Mouse (Mus musculus) CH12.LX (cell line): ENCODE data around the gene Nek2. TPM values are rescaled to one million over a fixed set of nuclear protein-coding genes. Genes with fewer than 3 reads are reported as not detected.

Experiments
- DNase-seq: peaks from one replicate; pipeline ENCODE4 v3.0.0-alpha.2; 2013; ENCODE audit errors: extremely low read depth
- H3K27ac ChIP-seq: 2 replicates; pipeline ENCODE4 v1.5.1; 2012; ENCODE audit warnings: low read depth, mild to moderate bottlenecking, control low read depth, moderate library complexity; ENCODE audit not compliant: insufficient read depth
- H3K27me3 ChIP-seq: replicated peaks from 2 replicates; pipeline ENCODE3; 2012; ENCODE audit warnings: inconsistent platforms
- H3K36me3 ChIP-seq, 2 experiments: replicated peaks in 1 of 2; 2 replicates each; pipeline versions ENCODE3 to v1.6.1; 2012; ENCODE audit warnings: inconsistent platforms in 1 of 2, low read length in 1 of 2, mild to moderate bottlenecking in 1 of 2, mixed read lengths in 1 of 2, moderate library complexity in 1 of 2; ENCODE audit not compliant: control insufficient read depth in 1 of 2, insufficient read depth in 1 of 2
- H3K4me1 ChIP-seq, 2 experiments: 2 replicates each; pipeline ENCODE4 v1.6.1; 2012; ENCODE audit warnings: inconsistent platforms in 1 of 2, moderate library complexity in 1 of 2; ENCODE audit not compliant: insufficient read depth in 2 of 2, control insufficient read depth in 1 of 2
- H3K4me2 ChIP-seq: 2 replicates; pipeline ENCODE4 v1.6.1; 2012; ENCODE audit warnings: low read depth, mild to moderate bottlenecking, control low read depth; ENCODE audit not compliant: poor library complexity, insufficient read depth, severe bottlenecking
- H3K4me3 ChIP-seq, 3 experiments: fragments of 150-350 bp in 1 of 3; sonication (generic) in 1 of 3; replicated peaks in 1 of 3; 2 replicates each; pipeline versions ENCODE3 to v1.5.1; 2011 to 2012; ENCODE audit warnings: low read depth in 2 of 3, low read length in 2 of 3, mild to moderate bottlenecking in 2 of 3, moderate library complexity in 2 of 3, control low read depth in 1 of 3, improper control_type of control experiment in 1 of 3, inconsistent platforms in 1 of 3, mixed read lengths in 1 of 3; ENCODE audit not compliant: poor library complexity in 1 of 3
- H3K79me2 ChIP-seq: replicated peaks from 2 replicates; pipeline ENCODE4 v1.6.1; 2012; ENCODE audit warnings: mild to moderate bottlenecking, moderate library complexity; ENCODE audit not compliant: control insufficient read depth, poor library complexity, insufficient read depth, severe bottlenecking; ENCODE audit errors: extremely low read depth
- H3K9ac ChIP-seq: 2 replicates; pipeline ENCODE4 v1.6.1; 2012; ENCODE audit warnings: low read depth, mild to moderate bottlenecking, control low read depth, moderate library complexity; ENCODE audit not compliant: insufficient read depth
- H3K9me3 ChIP-seq: replicated peaks from 2 replicates; pipeline ENCODE3; 2012; ENCODE audit warnings: low read length, inconsistent platforms, mixed read lengths
- CHD1 ChIP-seq: IDR thresholded peaks from 2 replicates; pipeline ENCODE4 v1.6.1; 2012; ENCODE audit warnings: low read depth, low read length, improper control_type of control experiment, inconsistent platforms
- CHD2 ChIP-seq: IDR thresholded peaks from 2 replicates; pipeline ENCODE4 v1.6.1; 2011; ENCODE audit warnings: low read length, improper control_type of control experiment
- CTCF ChIP-seq, 2 experiments: IDR thresholded peaks in 1 of 2; conservative IDR thresholded peaks in 1 of 2; 2 replicates each; pipeline ENCODE4 v1.5.1; 2011 to 2012; ENCODE audit warnings: low read depth in 2 of 2, low read length in 2 of 2, improper control_type of control experiment in 1 of 2, inconsistent platforms in 1 of 2, mild to moderate bottlenecking in 1 of 2, moderate library complexity in 1 of 2
- E2F4 ChIP-seq: IDR thresholded peaks from 2 replicates; pipeline ENCODE4 v1.6.1; 2011; ENCODE audit warnings: low read depth, low read length, improper control_type of control experiment; ENCODE audit not compliant: insufficient replicate concordance
- ELF1 ChIP-seq: IDR thresholded peaks from 2 replicates; pipeline ENCODE4 v1.6.1; 2014; ENCODE audit warnings: low read depth, mild to moderate bottlenecking, inconsistent platforms, low read length, improper control_type of control experiment
- ETS1 ChIP-seq: conservative IDR thresholded peaks from 2 replicates; pipeline ENCODE4 v1.6.1; 2012; ENCODE audit warnings: low read depth, mild to moderate bottlenecking, inconsistent platforms, low read length, improper control_type of control experiment, moderate library complexity
- IRF4 ChIP-seq: IDR thresholded peaks from 2 replicates; pipeline ENCODE4 v1.6.1; 2014; ENCODE audit warnings: low read depth, mild to moderate bottlenecking, inconsistent platforms, low read length, improper control_type of control experiment
- JUN ChIP-seq: IDR thresholded peaks from 2 replicates; pipeline ENCODE4 v1.6.1; 2011; ENCODE audit warnings: low read depth, mild to moderate bottlenecking, low read length, improper control_type of control experiment, moderate library complexity; ENCODE audit not compliant: insufficient read depth
- JUND ChIP-seq: conservative IDR thresholded peaks from 2 replicates; pipeline ENCODE4 v1.6.1; 2011; ENCODE audit warnings: low read depth, low read length, improper control_type of control experiment
- KAT2A ChIP-seq: IDR thresholded peaks from 2 replicates; pipeline ENCODE4 v1.6.1; 2012; ENCODE audit warnings: low read length, improper control_type of control experiment, inconsistent platforms; ENCODE audit not compliant: insufficient replicate concordance
- MAX ChIP-seq: IDR thresholded peaks from 2 replicates; pipeline ENCODE4 v1.6.1; 2011; ENCODE audit warnings: low read length, improper control_type of control experiment
- MEF2A ChIP-seq: IDR thresholded peaks from 2 replicates; pipeline ENCODE4 v1.6.1; 2014; ENCODE audit warnings: low read depth, mild to moderate bottlenecking, inconsistent platforms, low read length, improper control_type of control experiment, borderline replicate concordance
- MXI1 ChIP-seq: IDR thresholded peaks from 2 replicates; pipeline ENCODE4 v1.6.1; 2011; ENCODE audit warnings: mild to moderate bottlenecking, low read depth, low read length, improper control_type of control experiment
- NELFE ChIP-seq: IDR thresholded peaks from 2 replicates; pipeline ENCODE4 v1.6.1; 2011; ENCODE audit warnings: low read depth, low read length, improper control_type of control experiment
- RAD21 ChIP-seq: IDR thresholded peaks from 2 replicates; pipeline ENCODE4 v1.6.1; 2011; ENCODE audit warnings: low read depth, mild to moderate bottlenecking, low read length, improper control_type of control experiment, moderate library complexity
- RCOR1 ChIP-seq: conservative IDR thresholded peaks from 2 replicates; pipeline ENCODE4 v1.6.1; 2012; ENCODE audit warnings: low read depth, mild to moderate bottlenecking, inconsistent platforms, low read length, improper control_type of control experiment
- TCF12 ChIP-seq: IDR thresholded peaks from 2 replicates; pipeline ENCODE4 v1.6.1; 2014; ENCODE audit warnings: low read depth, mild to moderate bottlenecking, inconsistent platforms, low read length, improper control_type of control experiment
- UBTF ChIP-seq: IDR thresholded peaks from 2 replicates; pipeline ENCODE4 v1.6.1; 2012; ENCODE audit warnings: low read depth, mild to moderate bottlenecking, inconsistent platforms, low read length, improper control_type of control experiment, moderate library complexity
- ZC3H11A ChIP-seq: IDR thresholded peaks from 2 replicates; pipeline ENCODE4 v1.6.1; 2012; ENCODE audit warnings: low read depth, mild to moderate bottlenecking, inconsistent platforms, low read length, improper control_type of control experiment
- dilution Hi-C: fragments of 300-500 bp; cut with MboI; formaldehyde crosslinking; loops from 2 replicates; pipeline ENCODE4 v1.14.3; 2020; ENCODE audit warnings: low sequenced_read_pairs; ENCODE audit not compliant: extremely low pct_unique_long_range_greater_than_20kb, extremely low pct_ligation_motif_present
- in situ Hi-C: fragments of 300-500 bp; cut with MboI; formaldehyde crosslinking; loops from 3 replicates; pipeline ENCODE4 v1.14.3; 2019; ENCODE audit warnings: low sequenced_read_pairs, low pct_ligation_motif_present, low pct_unique_long_range_greater_than_20kb, mixed read lengths
- polyA plus RNA-seq: library from polyadenylated mRNA; unstranded; fragments of >175 nt; gene quantifications from 2 replicates; pipeline ENCODE4 v1.2.1, GENCODE M21; 2012; ENCODE audit warnings: low read depth; ENCODE audit not compliant: insufficient read length
- total RNA-seq, 2 experiments: library from RNA; depleted of rRNA; stranded (reverse); fragments of 300-350 nt in 1 of 2; fragments of >200 nt in 1 of 2; gene quantifications; 2 replicates each; pipeline ENCODE4 v1.2.3; 2012 to 2014

The Nek2 gene
- total and polyA plus RNA-seq, 3 experiments = 41.3 to 68.8 (median 51.2) TPM

GRCm38 (mm10) chr1:191793888-191794532 is 27.2 kb upstream of the Nek2 start:
- no peaks in the 10 kb centered on the region for H3K36me3 ChIP-seq
- no peak overlapping the region for H3K9ac ChIP-seq
- no peak overlapping the region for H3K27ac ChIP-seq
- in situ Hi-C loops = no loop called here
- no peak overlapping the region for H3K4me3 ChIP-seq
- no peak for TF ChIP-seq ELF1
- TF ChIP-seq RCOR1 = no peak
- TF ChIP-seq, all 38 proteins: peak for 0
- peaks cover 8% of the 10 kb centered on the region for H3K9me3 ChIP-seq
- DNase-seq = no peak
- H3K4me1 ChIP-seq = peaks cover 3 to 13% of the 10 kb centered on the region in 2 experiments; a peak in 3 of 4 replicates
- no peaks in the 10 kb centered on the region for H3K27me3 ChIP-seq
- no peak overlapping the region for H3K4me2 ChIP-seq
- dilution Hi-C loops = no loop called here
- no peaks in the 10 kb centered on the region for H3K79me2 ChIP-seq

GRCm38 (mm10) chr1:191796238-191796896 is 24.9 kb upstream of the Nek2 start:
- Histone ChIP-seq H3K27ac (no peak overlapping the region), H3K27me3 (no peaks in the 10 kb centered on the region), H3K36me3 (no peaks in the 10 kb centered on the region), H3K79me2 (no peaks in the 10 kb centered on the region), H3K9ac (no peak overlapping the region), H3K4me1 (peaks cover 3 to 13% of the 10 kb centered on the region in 2 experiments; a peak in 3 of 4 replicates), H3K4me2 (no peak overlapping the region), H3K4me3 (no peak overlapping the region), H3K9me3 (peaks cover 5% of the 10 kb centered on the region)
- TF ChIP-seq E2F4 (no peak), JUND (no peak), CTCF (conservative IDR thresholded peaks at IDR 0.05 in 1 of 2, IDR thresholded peaks at IDR 0.05 in 1 of 2; ENCODE audit: low read depth in 2 of 2, low read length in 2 of 2) (no peak), MXI1 (no peak), NELFE (no peak), UBTF (no peak), ZC3H11A (no peak), KAT2A (no peak)
- dilution Hi-C loops = no loop called here
- in situ Hi-C loops = no loop called here
- DNase-seq = no peak

- dilution Hi-C loops = no loop called here
- no peak overlapping the region for H3K9ac ChIP-seq
- peaks cover 4 to 32% of the 10 kb centered on the region in 2 experiments; a peak in 2 of 4 replicates for H3K4me1 ChIP-seq
- H3K27ac ChIP-seq = no peak overlapping the region
- H3K79me2 ChIP-seq = no peaks in the 10 kb centered on the region
- no peak for DNase-seq
- TF ChIP-seq MEF2A (peak; percentile 42; the same call in 1 of the 2 replicates), IRF4 (no peak), MAX (no peak), CHD2 (no peak; the same call in 1 of the 2 replicates), JUN (no peak), ETS1 (peak; percentile 33; the same call in 1 of the 2 replicates), RAD21 (no peak), CHD1 (no peak), TCF12 (peak; percentile 39; the same call in 1 of the 2 replicates)
- TF ChIP-seq, all 38 proteins: peak for 3
- Histone ChIP-seq H3K36me3 (no peaks in the 10 kb centered on the region), H3K9me3 (peaks cover 12% of the 10 kb centered on the region), H3K4me3 (no peak overlapping the region), H3K27me3 (no peaks in the 10 kb centered on the region), H3K4me2 (no peak overlapping the region)
- in situ Hi-C loops = loop anchor here (25.0 kb wide), 2 partner anchors 465 to 690 kb away; partner anchors contain the start of gene Tmem206
Measured at GRCm38 (mm10) chr1:191802093-191802819, 19.0 kb upstream of the Nek2 start.
